Mouse (Mus musculus): ENCODE measurements around the gene Serinc3. TPM values are rescaled to one million over a fixed set of nuclear protein-coding genes. Genes with fewer than 3 reads are reported as not detected.
A peak's percentile ranks its signal among the peaks of the same experiment; 100 is the strongest.

Gene Serinc3
- polyA plus RNA-seq, 1 experiment from 2014 or later = 31.4 TPM

DNA sequence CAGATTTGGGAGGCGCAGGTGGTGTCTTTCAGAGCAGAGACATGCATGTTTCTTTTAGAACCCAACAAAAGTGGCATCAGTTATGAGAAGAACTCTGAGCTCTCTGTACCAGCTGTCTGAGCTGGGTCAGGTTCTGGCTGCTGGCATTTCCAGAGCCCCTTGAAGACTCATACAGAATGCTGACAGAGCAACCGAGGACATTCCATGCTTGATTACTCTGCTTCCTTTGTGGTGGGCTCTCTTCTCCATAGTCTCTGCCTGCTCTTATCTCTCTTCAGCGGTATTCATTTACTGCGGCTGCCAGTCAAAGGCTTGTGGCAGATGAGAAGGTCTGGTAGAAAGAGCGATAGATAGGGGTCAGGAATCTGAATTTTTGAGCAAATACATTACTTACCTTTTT is 41.3 kb upstream of the Serinc3 start:
- WGBS = 82% methylated on average over 5 of the region's 5 CpGs
- H3K27ac ChIP-seq (ENCODE audit: low read length) = peak overlapping the region; percentile 72
- no peaks in the 10 kb centered on the region for H3K36me3 ChIP-seq (ENCODE audit: control insufficient read depth, insufficient read depth)
- no peaks in the 10 kb centered on the region for H3K9me3 ChIP-seq (ENCODE audit: control insufficient read depth, low read length)
- peaks cover 16% of the 10 kb centered on the region for H3K4me1 ChIP-seq (replicated peaks; ENCODE audit: control insufficient read depth, insufficient read depth, low read length)
- no peak overlapping the region for H3K4me2 ChIP-seq (ENCODE audit: low read length)
- H3K4me3 ChIP-seq (replicated peaks; ENCODE audit: low read length) = no peak overlapping the region
- H3K9ac ChIP-seq (replicated peaks; ENCODE audit: low read depth, low read length) = no peak overlapping the region
- H3K27me3 ChIP-seq (replicated peaks; ENCODE audit: control insufficient read depth, insufficient read depth, low read length) = no peaks in the 10 kb centered on the region
- ATAC-seq = no peak

DNA sequence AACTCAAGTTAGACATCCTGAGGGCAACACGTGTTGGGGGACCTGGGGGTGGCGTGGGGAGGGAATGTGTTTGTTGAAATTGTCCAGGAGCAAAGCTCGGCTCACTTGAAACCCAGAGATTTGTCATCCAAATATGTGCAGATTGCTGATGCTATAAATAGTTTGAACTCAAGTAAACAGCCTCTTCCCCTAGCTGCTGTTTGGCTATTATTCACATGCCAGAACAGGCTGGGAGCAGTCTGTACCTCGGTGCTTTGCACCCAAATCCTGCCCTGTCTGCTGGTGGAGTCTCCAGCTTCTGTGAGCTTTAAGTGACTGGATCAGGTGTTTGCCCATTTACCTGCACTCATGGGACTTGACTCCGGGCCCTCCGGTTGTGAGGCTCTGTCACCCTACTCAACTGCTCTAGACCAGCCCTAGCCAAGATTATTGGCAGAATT is 40.9 kb upstream of the Serinc3 start:
- Histone ChIP-seq H3K4me1 (replicated peaks; ENCODE audit: control insufficient read depth, insufficient read depth, low read length) (peaks cover 16% of the 10 kb centered on the region), H3K27ac (ENCODE audit: low read length) (peak overlapping the region; percentile 72), H3K9me3 (ENCODE audit: control insufficient read depth, low read length) (no peaks in the 10 kb centered on the region), H3K27me3 (replicated peaks; ENCODE audit: control insufficient read depth, insufficient read depth, low read length) (no peaks in the 10 kb centered on the region), H3K36me3 (ENCODE audit: control insufficient read depth, insufficient read depth) (no peaks in the 10 kb centered on the region), H3K4me3 (replicated peaks; ENCODE audit: low read length) (no peak overlapping the region), H3K9ac (replicated peaks; ENCODE audit: low read depth, low read length) (no peak overlapping the region), H3K4me2 (ENCODE audit: low read length) (no peak overlapping the region)
- no peak; the same call in 1 of the 2 replicates for ATAC-seq
- 77% methylated on average over 6 of the region's 6 CpGs for WGBS

DNA sequence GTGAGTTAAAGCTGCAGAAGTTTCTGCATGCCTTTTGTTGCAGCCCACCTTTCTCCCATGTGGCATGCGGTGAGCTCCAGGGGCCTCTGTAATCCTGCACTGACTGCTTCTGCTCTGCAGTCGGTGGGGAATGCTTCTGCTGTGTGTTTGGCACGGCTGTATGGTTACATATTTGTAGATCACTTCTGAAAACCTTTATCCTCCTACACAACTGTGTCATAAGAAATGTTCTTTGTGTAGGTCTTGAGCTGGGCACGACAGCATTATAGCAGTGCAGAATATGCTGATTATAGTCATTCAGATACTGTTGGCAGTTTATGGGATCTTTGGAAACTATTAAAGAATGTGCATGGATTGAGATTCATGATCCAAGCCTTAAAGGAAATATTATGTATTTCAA is 40.4 kb upstream of the Serinc3 start:
- Histone ChIP-seq H3K4me3 (replicated peaks; ENCODE audit: low read length) (no peak overlapping the region), H3K4me1 (replicated peaks; ENCODE audit: control insufficient read depth, insufficient read depth, low read length) (peaks cover 13% of the 10 kb centered on the region), H3K27ac (ENCODE audit: low read length) (peak overlapping the region; percentile 37; the same call in 1 of the 2 replicates), H3K36me3 (ENCODE audit: control insufficient read depth, insufficient read depth) (no peaks in the 10 kb centered on the region), H3K9ac (replicated peaks; ENCODE audit: low read depth, low read length) (no peak overlapping the region), H3K27me3 (replicated peaks; ENCODE audit: control insufficient read depth, insufficient read depth, low read length) (no peaks in the 10 kb centered on the region), H3K4me2 (ENCODE audit: low read length) (no peak overlapping the region), H3K9me3 (ENCODE audit: control insufficient read depth, low read length) (no peaks in the 10 kb centered on the region)
- WGBS = 50% methylated on average over 4 of the region's 4 CpGs
- no peak for ATAC-seq

DNA sequence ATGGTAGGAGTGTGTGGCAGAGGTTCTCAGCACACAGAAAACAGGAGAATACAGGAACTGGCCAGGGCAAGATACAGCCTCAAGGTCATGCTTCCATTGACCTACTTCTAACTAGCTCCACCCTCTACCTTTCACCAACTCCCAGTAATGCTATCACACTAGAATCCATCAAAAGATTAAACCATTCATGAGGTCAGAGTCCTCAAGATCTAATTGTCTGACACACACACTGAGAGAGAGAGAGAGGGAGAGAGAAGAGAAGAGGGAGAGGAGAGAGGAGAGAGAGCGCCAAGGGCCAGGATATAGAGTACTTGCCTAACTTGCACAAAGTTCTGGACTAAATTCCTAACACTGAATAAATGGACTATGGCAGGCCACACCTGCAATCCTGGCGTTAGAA is 37.4 kb upstream of the Serinc3 start:
- Histone ChIP-seq H3K9me3 (ENCODE audit: control insufficient read depth, low read length) (no peaks in the 10 kb centered on the region), H3K4me3 (replicated peaks; ENCODE audit: low read length) (no peak overlapping the region), H3K36me3 (ENCODE audit: control insufficient read depth, insufficient read depth) (no peaks in the 10 kb centered on the region), H3K27me3 (replicated peaks; ENCODE audit: control insufficient read depth, insufficient read depth, low read length) (no peaks in the 10 kb centered on the region), H3K9ac (replicated peaks; ENCODE audit: low read depth, low read length) (no peak overlapping the region), H3K4me2 (ENCODE audit: low read length) (no peak overlapping the region), H3K27ac (ENCODE audit: low read length) (no peak overlapping the region), H3K4me1 (replicated peaks; ENCODE audit: control insufficient read depth, insufficient read depth, low read length) (peaks cover 10% of the 10 kb centered on the region)
- ATAC-seq = no peak
- WGBS = 88% methylated on average over 2 of the region's 2 CpGs

DNA sequence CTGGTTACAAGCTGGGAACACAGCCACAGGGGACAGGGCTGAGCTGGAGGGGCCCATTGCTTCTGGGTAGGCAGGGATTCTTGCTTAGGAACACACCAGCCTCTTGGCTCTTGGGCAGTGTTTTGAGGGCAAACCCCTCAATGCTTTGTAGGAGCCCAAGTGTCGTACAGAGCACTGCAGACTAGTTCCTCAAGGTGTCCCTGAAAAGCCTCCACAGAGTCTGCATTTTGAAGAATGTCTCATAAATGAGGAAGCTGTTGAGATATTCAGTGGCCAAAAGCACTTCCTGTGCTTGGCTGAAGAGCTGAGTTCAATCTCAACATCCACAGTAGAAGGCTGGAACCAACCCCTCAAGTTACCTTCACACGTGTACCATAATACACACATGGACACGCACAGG is 31.8 kb upstream of the Serinc3 start:
- H3K9ac ChIP-seq (replicated peaks; ENCODE audit: low read depth, low read length) = no peak overlapping the region
- no peak for ATAC-seq
- H3K27me3 ChIP-seq (replicated peaks; ENCODE audit: control insufficient read depth, insufficient read depth, low read length) = no peaks in the 10 kb centered on the region
- H3K4me1 ChIP-seq (replicated peaks; ENCODE audit: control insufficient read depth, insufficient read depth, low read length) = peaks cover 6% of the 10 kb centered on the region; the same call in 1 of the 2 replicates
- H3K4me3 ChIP-seq (replicated peaks; ENCODE audit: low read length) = no peak overlapping the region
- H3K9me3 ChIP-seq (ENCODE audit: control insufficient read depth, low read length) = no peaks in the 10 kb centered on the region
- H3K27ac ChIP-seq (ENCODE audit: low read length) = no peak overlapping the region
- H3K4me2 ChIP-seq (ENCODE audit: low read length) = no peak overlapping the region
- 95% methylated on average over 3 of the region's 3 CpGs for WGBS
- no peaks in the 10 kb centered on the region for H3K36me3 ChIP-seq (ENCODE audit: control insufficient read depth, insufficient read depth)

DNA sequence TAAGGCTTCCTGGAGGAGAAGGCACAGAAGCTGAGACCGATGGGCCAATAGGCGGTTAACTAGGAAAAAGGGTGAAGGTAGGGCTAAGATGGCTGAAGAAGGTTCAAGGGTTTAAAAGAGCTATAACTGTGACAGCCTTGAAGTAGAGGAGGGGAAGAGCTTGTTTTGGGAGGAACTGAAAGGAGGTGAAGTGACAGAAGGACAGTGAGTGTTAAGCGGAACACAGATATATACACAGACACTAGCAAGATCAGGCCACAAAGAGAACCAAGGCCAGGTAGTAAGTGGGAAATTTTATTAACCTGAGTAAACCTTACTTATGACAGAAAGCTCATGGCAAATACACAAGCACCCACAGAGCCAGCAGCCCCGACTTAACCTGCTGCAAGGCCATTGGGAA is 31.4 kb upstream of the Serinc3 start:
- no peaks in the 10 kb centered on the region for H3K9me3 ChIP-seq (ENCODE audit: control insufficient read depth, low read length)
- peaks cover 6% of the 10 kb centered on the region; the same call in 1 of the 2 replicates for H3K4me1 ChIP-seq (replicated peaks; ENCODE audit: control insufficient read depth, insufficient read depth, low read length)
- 98% methylated on average over 4 of the region's 4 CpGs for WGBS

DNA sequence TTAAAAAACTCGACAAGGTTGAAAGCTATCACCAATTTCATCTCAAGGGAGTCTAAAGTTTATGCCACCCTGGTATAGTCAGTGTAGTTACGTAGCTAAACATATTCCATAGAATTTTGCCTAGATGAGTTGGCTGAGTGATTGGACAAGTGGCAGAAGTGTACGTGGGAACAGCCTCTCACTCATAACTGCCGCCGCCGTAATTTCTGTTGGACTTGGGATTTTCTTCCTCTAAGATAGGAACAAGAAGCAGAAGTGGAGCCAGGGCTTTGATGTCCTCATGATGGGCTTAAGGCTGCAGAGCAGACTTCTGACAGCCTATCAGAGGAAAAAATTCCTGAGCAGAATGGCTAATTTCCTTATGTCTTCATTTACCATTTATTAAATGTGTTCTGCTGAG is 30.7 kb upstream of the Serinc3 start:
- Histone ChIP-seq H3K9ac (replicated peaks; ENCODE audit: low read depth, low read length) (no peak overlapping the region), H3K4me2 (ENCODE audit: low read length) (no peak overlapping the region), H3K9me3 (ENCODE audit: control insufficient read depth, low read length) (no peaks in the 10 kb centered on the region), H3K27me3 (replicated peaks; ENCODE audit: control insufficient read depth, insufficient read depth, low read length) (no peaks in the 10 kb centered on the region), H3K4me1 (replicated peaks; ENCODE audit: control insufficient read depth, insufficient read depth, low read length) (peaks cover 6% of the 10 kb centered on the region; the same call in 1 of the 2 replicates), H3K4me3 (replicated peaks; ENCODE audit: low read length) (no peak overlapping the region), H3K36me3 (ENCODE audit: control insufficient read depth, insufficient read depth) (no peaks in the 10 kb centered on the region), H3K27ac (ENCODE audit: low read length) (no peak overlapping the region)
- ATAC-seq = no peak
- 73% methylated on average over 6 of the region's 6 CpGs for WGBS

More for the DNA sequence above, 31.4 kb upstream of the Serinc3 start:
- no peak overlapping the region for H3K27ac ChIP-seq (ENCODE audit: low read length)
- ATAC-seq = no peak
- H3K27me3 ChIP-seq (replicated peaks; ENCODE audit: control insufficient read depth, insufficient read depth, low read length) = no peaks in the 10 kb centered on the region
- no peak overlapping the region for H3K4me3 ChIP-seq (replicated peaks; ENCODE audit: low read length)
- H3K4me2 ChIP-seq (ENCODE audit: low read length) = no peak overlapping the region
- no peak overlapping the region for H3K9ac ChIP-seq (replicated peaks; ENCODE audit: low read depth, low read length)
- no peaks in the 10 kb centered on the region for H3K36me3 ChIP-seq (ENCODE audit: control insufficient read depth, insufficient read depth)

DNA sequence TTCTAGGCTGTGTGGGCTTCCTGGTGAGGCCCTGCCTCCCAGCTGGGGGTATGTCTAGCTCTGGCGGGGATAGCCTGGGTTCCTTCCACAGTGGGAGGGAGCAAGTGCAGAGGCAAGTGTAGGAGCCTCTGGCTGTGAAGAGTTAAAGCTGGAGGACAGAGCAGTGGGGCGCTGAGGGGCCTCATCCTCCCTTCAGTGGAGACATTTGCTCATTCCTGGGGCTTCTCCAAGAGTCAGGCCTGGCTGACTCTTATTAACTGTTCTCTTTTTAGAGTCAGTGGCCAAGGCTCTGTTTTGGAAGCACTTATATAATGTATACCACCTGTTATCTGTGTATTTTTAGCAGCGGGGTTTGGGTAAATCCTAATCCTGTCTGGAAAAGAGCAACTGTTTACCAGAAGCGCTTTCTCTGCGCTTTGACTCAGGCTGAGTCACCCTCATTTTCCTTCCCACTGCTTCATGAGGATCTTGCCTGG is 30.3 kb upstream of the Serinc3 start:
- 40% methylated on average over 5 of the region's 5 CpGs for WGBS
- peaks cover 6% of the 10 kb centered on the region; the same call in 1 of the 2 replicates for H3K4me1 ChIP-seq (replicated peaks; ENCODE audit: control insufficient read depth, insufficient read depth, low read length)
- no peak for ATAC-seq
- no peak overlapping the region for H3K9ac ChIP-seq (replicated peaks; ENCODE audit: low read depth, low read length)
- H3K36me3 ChIP-seq (ENCODE audit: control insufficient read depth, insufficient read depth) = no peaks in the 10 kb centered on the region
- H3K9me3 ChIP-seq (ENCODE audit: control insufficient read depth, low read length) = no peaks in the 10 kb centered on the region
- no peaks in the 10 kb centered on the region for H3K27me3 ChIP-seq (replicated peaks; ENCODE audit: control insufficient read depth, insufficient read depth, low read length)
- no peak overlapping the region for H3K27ac ChIP-seq (ENCODE audit: low read length)
- no peak overlapping the region for H3K4me3 ChIP-seq (replicated peaks; ENCODE audit: low read length)
- H3K4me2 ChIP-seq (ENCODE audit: low read length) = no peak overlapping the region

DNA sequence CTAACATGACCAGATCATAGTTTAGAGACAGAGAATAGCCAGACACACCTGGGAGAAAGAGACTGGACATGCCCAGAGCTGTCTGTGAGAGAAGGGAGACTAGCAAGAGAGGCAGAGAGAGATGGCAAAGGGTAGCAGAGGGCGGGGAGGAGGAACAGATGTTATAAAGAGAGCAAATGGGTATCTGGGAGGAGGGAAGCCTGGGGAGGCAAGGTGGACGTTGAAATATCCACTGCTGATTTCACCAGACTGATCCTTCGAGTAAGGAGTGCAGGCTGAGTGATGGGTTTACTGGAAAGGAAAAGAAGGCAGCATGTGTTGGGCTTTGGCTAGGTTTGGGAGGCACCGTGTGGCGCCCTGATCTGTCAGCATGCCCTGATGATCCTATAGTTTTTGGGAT is 29.5 kb upstream of the Serinc3 start:
- Histone ChIP-seq H3K36me3 (ENCODE audit: control insufficient read depth, insufficient read depth) (no peaks in the 10 kb centered on the region), H3K27ac (ENCODE audit: low read length) (no peak overlapping the region)
- 73% methylated on average over 5 of the region's 5 CpGs for WGBS

More for the DNA sequence above, 29.5 kb upstream of the Serinc3 start:
- Histone ChIP-seq H3K4me2 (ENCODE audit: low read length) (no peak overlapping the region), H3K4me3 (replicated peaks; ENCODE audit: low read length) (no peak overlapping the region), H3K27me3 (replicated peaks; ENCODE audit: control insufficient read depth, insufficient read depth, low read length) (no peaks in the 10 kb centered on the region), H3K4me1 (replicated peaks; ENCODE audit: control insufficient read depth, insufficient read depth, low read length) (peaks cover 6% of the 10 kb centered on the region; the same call in 1 of the 2 replicates), H3K9ac (replicated peaks; ENCODE audit: low read depth, low read length) (no peak overlapping the region; the same call in 1 of the 2 replicates), H3K9me3 (ENCODE audit: control insufficient read depth, low read length) (no peaks in the 10 kb centered on the region)
- ATAC-seq = no peak

All from forebrain, embryonic 16.5 days (tissue).